Mouse (Mus musculus) small intestine, adult 2 months (tissue): ENCODE results near the gene Rcn2.

ENCODE experiments used
- CTCF ChIP-seq: fragments of 200-500 bp; IDR thresholded peaks from 2 replicates; pipeline ENCODE4 v1.5.1; 2012; ENCODE audit warnings: low read depth, mild to moderate bottlenecking, control low read depth, inconsistent platforms, low read length, moderate library complexity, mixed read lengths; ENCODE audit not compliant: insufficient replicate concordance, insufficient read length; ENCODE audit errors: extremely low read depth
- POLR2A ChIP-seq: fragments of 200-500 bp; IDR thresholded peaks from 2 replicates; pipeline ENCODE4 v1.6.1; 2012; ENCODE audit warnings: low read depth, mild to moderate bottlenecking, control low read depth, inconsistent platforms, low read length, moderate library complexity

DNA sequence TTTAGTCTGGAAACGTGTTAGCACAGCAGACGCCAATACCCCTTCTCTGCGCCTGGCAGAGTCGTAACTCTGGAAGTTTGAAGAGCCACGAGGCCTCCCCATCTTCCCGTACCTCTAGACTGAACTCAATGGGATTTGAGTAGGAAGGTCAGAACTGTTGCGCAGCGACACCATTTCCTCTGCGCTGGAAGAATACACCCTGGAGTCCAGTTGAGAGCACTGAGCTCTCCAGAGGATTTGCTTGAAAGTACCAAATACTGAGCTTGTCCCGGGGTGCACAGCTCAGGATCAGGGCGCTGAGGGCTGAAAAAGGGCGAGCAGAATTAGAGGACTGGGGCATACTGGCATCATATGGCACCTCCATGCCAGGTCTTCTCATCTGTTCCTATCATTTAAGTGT, 33.2 kb downstream of the Rcn2 start:
- TF ChIP-seq CTCF = no peak
- no peak for TF ChIP-seq POLR2A
